Mouse (Mus musculus) midbrain, embryonic 12.5 days (tissue): ENCODE data around the gene Ccdc167. TPM values are rescaled to one million over a fixed set of nuclear protein-coding genes. Genes with fewer than 3 reads are reported as not detected.

Source experiments
- ATAC-seq: fragments of 200-750 bp; cut with Nextera tagmentation; 2 replicates; pipeline ENCODE4 v1.8.0; 2017; ENCODE audit warnings: low read depth, moderate TSS enrichment, moderate library complexity; ENCODE audit not compliant: low FRiP score
- H3K27ac ChIP-seq: fragments of 300-500 bp; sonication (generic); replicated peaks from 2 replicates; pipeline ENCODE4 v1.5.1; 2016; ENCODE audit warnings: mild to moderate bottlenecking
- H3K27me3 ChIP-seq: fragments of 300-500 bp; sonication (generic); 2 replicates; pipeline ENCODE4 v1.6.1; 2016; ENCODE audit warnings: mild to moderate bottlenecking
- H3K36me3 ChIP-seq: fragments of 300-500 bp; sonication (generic); 2 replicates; pipeline ENCODE4 v1.6.1; 2016
- H3K4me1 ChIP-seq: fragments of 300-500 bp; sonication (generic); 2 replicates; pipeline ENCODE4 v1.6.1; 2016
- H3K4me2 ChIP-seq: fragments of 300-500 bp; sonication (generic); replicated peaks from 2 replicates; pipeline ENCODE4 v1.6.1; 2016; ENCODE audit warnings: mild to moderate bottlenecking, moderate library complexity
- H3K4me3 ChIP-seq: fragments of 300-500 bp; sonication (generic); 2 replicates; pipeline ENCODE4 v1.5.1; 2016; ENCODE audit warnings: mild to moderate bottlenecking
- H3K9ac ChIP-seq: fragments of 300-500 bp; sonication (generic); replicated peaks from 2 replicates; pipeline ENCODE4 v1.6.1; 2016; ENCODE audit warnings: mild to moderate bottlenecking, moderate library complexity
- H3K9me3 ChIP-seq: fragments of 300-500 bp; sonication (generic); 2 replicates; pipeline ENCODE4 v1.6.1; 2016; ENCODE audit warnings: mild to moderate bottlenecking
- whole genome bisulfite sequencing: fragments of 180-500 bp; shearing (Covaris S2); methylation state at CpG from one replicate; pipeline ENCODE4 v1.1.7; 2016; 5-methylcytosine and 5-hydroxymethylcytosine counted together
- polyA plus RNA-seq: library from polyadenylated mRNA; unstranded; fragments of >200 nt; fragmentation: Nextera tagmentation; extraction: Ambion mirVana; gene quantifications from 2 replicates; pipeline ENCODE4 v1.2.1, GENCODE M21; 2016

The Ccdc167 gene
- polyA plus RNA-seq, 1 experiment from 2014 or later, result 15.9 TPM

GRCm38 (mm10) chr17:29712565-29712964 is 4.3 kb downstream of the Ccdc167 start:
- H3K9me3 ChIP-seq, result no peaks in the 10 kb centered on the region
- no peak overlapping the region for H3K4me3 ChIP-seq
- peaks cover 61% of the 10 kb centered on the region for H3K4me1 ChIP-seq
- no peak overlapping the region for H3K27ac ChIP-seq
- 75% methylated on average over 7 of the region's 7 CpGs for WGBS
- no peak overlapping the region for H3K4me2 ChIP-seq
- no peak overlapping the region for H3K9ac ChIP-seq
- no peaks in the 10 kb centered on the region for H3K36me3 ChIP-seq
- ATAC-seq, result no peak
- H3K27me3 ChIP-seq, result no peaks in the 10 kb centered on the region

- H3K9me3 ChIP-seq, result no peaks in the 10 kb centered on the region
- no peaks in the 10 kb centered on the region for H3K36me3 ChIP-seq
- H3K4me2 ChIP-seq, result no peak overlapping the region
- 81% methylated on average over 8 of the region's 8 CpGs for WGBS
- no peak overlapping the region for H3K4me3 ChIP-seq
- H3K27ac ChIP-seq, result peak overlapping the region; percentile 36; the same call in 1 of the 2 replicates
- ATAC-seq, result no peak
- no peaks in the 10 kb centered on the region for H3K27me3 ChIP-seq
- no peak overlapping the region for H3K9ac ChIP-seq
- peaks cover 64% of the 10 kb centered on the region for H3K4me1 ChIP-seq
These were observed 5.0 kb downstream of the Ccdc167 start for GRCm38 (mm10) chr17:29711745-29712431.

- Histone ChIP-seq H3K9me3 (no peaks in the 10 kb centered on the region), H3K27me3 (no peaks in the 10 kb centered on the region), H3K4me2 (no peak overlapping the region), H3K4me1 (peaks cover 66% of the 10 kb centered on the region), H3K9ac (no peak overlapping the region), H3K4me3 (no peak overlapping the region), H3K27ac (peak overlapping the region; percentile 30), H3K36me3 (no peaks in the 10 kb centered on the region)
- 78% methylated on average over 19 of the region's 19 CpGs for WGBS
- ATAC-seq, result no peak
These were observed 5.6 kb downstream of the Ccdc167 start for GRCm38 (mm10) chr17:29711076-29711744.

- ATAC-seq, result no peak
- peaks cover 61% of the 10 kb centered on the region for H3K4me1 ChIP-seq
- no peak overlapping the region for H3K4me2 ChIP-seq
These were observed 6.2 kb downstream of the Ccdc167 start for GRCm38 (mm10) chr17:29710562-29711044.

GRCm38 (mm10) chr17:29708783-29709182 is 8.1 kb downstream of the Ccdc167 start:
- Histone ChIP-seq H3K36me3 (peaks cover 7% of the 10 kb centered on the region), H3K9ac (no peak overlapping the region), H3K4me1 (peaks cover 61% of the 10 kb centered on the region), H3K9me3 (no peaks in the 10 kb centered on the region), H3K4me2 (no peak overlapping the region), H3K27me3 (no peaks in the 10 kb centered on the region), H3K27ac (no peak overlapping the region), H3K4me3 (no peak overlapping the region)
- WGBS, result 82% methylated on average over 5 of the region's 5 CpGs
- no peak for ATAC-seq

More at GRCm38 (mm10) chr17:29710562-29711044, 6.2 kb downstream of the Ccdc167 start:
- H3K9me3 ChIP-seq, result no peaks in the 10 kb centered on the region
- H3K9ac ChIP-seq, result no peak overlapping the region
- WGBS, result 78% methylated on average over 11 of the region's 11 CpGs
- no peak overlapping the region for H3K4me3 ChIP-seq
- no peaks in the 10 kb centered on the region for H3K27me3 ChIP-seq
- H3K36me3 ChIP-seq, result no peaks in the 10 kb centered on the region
- H3K27ac ChIP-seq, result peak overlapping the region; percentile 30

- no peak for ATAC-seq
- no peaks in the 10 kb centered on the region for H3K27me3 ChIP-seq
- WGBS, result 49% methylated on average over 5 of the region's 5 CpGs
- H3K4me3 ChIP-seq, result no peak overlapping the region
- H3K4me1 ChIP-seq, result peaks cover 64% of the 10 kb centered on the region
- no peaks in the 10 kb centered on the region for H3K9me3 ChIP-seq
- H3K9ac ChIP-seq, result 0 out of 2 replicates have a peak overlapping the region, but pooled peaks have one; percentile 15
- H3K4me2 ChIP-seq, result no peak overlapping the region
- H3K36me3 ChIP-seq, result peaks cover 24% of the 10 kb centered on the region
- H3K27ac ChIP-seq, result peak overlapping the region; percentile 60
These were observed 9.8 kb downstream of the Ccdc167 start for GRCm38 (mm10) chr17:29706981-29707545.

- no peak overlapping the region for H3K4me3 ChIP-seq
- H3K27ac ChIP-seq, result no peak overlapping the region
- 90% methylated on average over 5 of the region's 5 CpGs for WGBS
- no peak for ATAC-seq
- H3K4me2 ChIP-seq, result no peak overlapping the region
- no peaks in the 10 kb centered on the region for H3K9me3 ChIP-seq
- peaks cover 36% of the 10 kb centered on the region for H3K36me3 ChIP-seq
- H3K4me1 ChIP-seq, result peaks cover 53% of the 10 kb centered on the region
- H3K27me3 ChIP-seq, result no peaks in the 10 kb centered on the region
- no peak overlapping the region for H3K9ac ChIP-seq
These were observed 11.0 kb downstream of the Ccdc167 start for GRCm38 (mm10) chr17:29705881-29706280.

- H3K4me3 ChIP-seq, result no peak overlapping the region
- no peaks in the 10 kb centered on the region for H3K27me3 ChIP-seq
- no peak overlapping the region for H3K9ac ChIP-seq
- H3K36me3 ChIP-seq, result peaks cover 47% of the 10 kb centered on the region
- no peak overlapping the region for H3K4me2 ChIP-seq
- H3K4me1 ChIP-seq, result peaks cover 42% of the 10 kb centered on the region
- no peaks in the 10 kb centered on the region for H3K9me3 ChIP-seq
- peak; percentile 48; the same call in 1 of the 2 replicates for ATAC-seq
- H3K27ac ChIP-seq, result no peak overlapping the region
- 31% methylated on average over 3 of the region's 3 CpGs for WGBS
These were observed 12.1 kb downstream of the Ccdc167 start for GRCm38 (mm10) chr17:29704781-29705180.

GRCm38 (mm10) chr17:29702938-29703710 is 13.7 kb downstream of the Ccdc167 start:
- Histone ChIP-seq H3K36me3 (peaks cover 63% of the 10 kb centered on the region), H3K4me3 (no peak overlapping the region), H3K4me2 (no peak overlapping the region), H3K27me3 (no peaks in the 10 kb centered on the region), H3K9me3 (no peaks in the 10 kb centered on the region), H3K4me1 (peaks cover 25% of the 10 kb centered on the region), H3K27ac (no peak overlapping the region; the same call in 1 of the 2 replicates), H3K9ac (no peak overlapping the region)
- no peak for ATAC-seq
- WGBS, result 89% methylated on average over 4 of the region's 4 CpGs

- Histone ChIP-seq H3K27me3 (no peaks in the 10 kb centered on the region), H3K36me3 (peaks cover 87% of the 10 kb centered on the region), H3K4me3 (no peak overlapping the region), H3K4me1 (peaks cover 6% of the 10 kb centered on the region; the same call in 1 of the 2 replicates), H3K27ac (no peak overlapping the region), H3K9ac (no peak overlapping the region), H3K4me2 (no peak overlapping the region), H3K9me3 (no peaks in the 10 kb centered on the region)
- no peak for ATAC-seq
- 94% methylated on average over 7 of the region's 7 CpGs for WGBS
These were observed 16.3 kb downstream of the Ccdc167 start for GRCm38 (mm10) chr17:29700573-29700972.

GRCm38 (mm10) chr17:29698421-29698820 is 18.4 kb downstream of the Ccdc167 start:
- ATAC-seq, result no peak
- H3K27ac ChIP-seq, result no peak overlapping the region
- no peaks in the 10 kb centered on the region for H3K27me3 ChIP-seq
- peaks cover 98% of the 10 kb centered on the region for H3K36me3 ChIP-seq
- H3K9me3 ChIP-seq, result no peaks in the 10 kb centered on the region
- H3K9ac ChIP-seq, result no peak overlapping the region
- 79% methylated on average over 6 of the region's 6 CpGs for WGBS
- no peak overlapping the region for H3K4me3 ChIP-seq
- H3K4me1 ChIP-seq, result peaks cover 6% of the 10 kb centered on the region; the same call in 1 of the 2 replicates
- no peak overlapping the region for H3K4me2 ChIP-seq
